Mouse (Mus musculus): ENCODE measurements at regions not wholly inside any gene's neighbourhood (a gene's known extent, or its start where the extent isn't known, plus 50 kb on each side); places are given as distances from the start of the nearest gene placed in this dataset.

- no peaks in the 10 kb centered on the region for H3K36me3 ChIP-seq (ENCODE audit: control insufficient read depth, insufficient read depth, low read length)
- no peak for TF ChIP-seq POLR2A (IDR thresholded peaks at IDR 0.05; ENCODE audit: borderline replicate concordance, extremely low read depth, insufficient read depth, insufficient read length)
- H3K9me3 ChIP-seq (ENCODE audit: control insufficient read depth, low read length): no peaks in the 10 kb centered on the region
- no peak overlapping the region for H3K4me3 ChIP-seq (replicated peaks; ENCODE audit: low read length)
- no peak overlapping the region for H3K9ac ChIP-seq (ENCODE audit: low read depth, low read length, severe bottlenecking)
- H3K4me2 ChIP-seq (replicated peaks; ENCODE audit: low read depth, low read length, severe bottlenecking): no peak overlapping the region
- H3K4me1 ChIP-seq (ENCODE audit: control insufficient read depth, insufficient read depth, low read length): no peaks in the 10 kb centered on the region
- ATAC-seq (ENCODE audit: low FRiP score, low read depth): no peak
- no peaks in the 10 kb centered on the region for H3K27me3 ChIP-seq (ENCODE audit: control insufficient read depth, insufficient read depth, low read length)
- WGBS: 69% methylated on average over 1 of the region's 1 CpGs
- DNase-seq (ENCODE audit: low spot score): no peak
- H3K27ac ChIP-seq (replicated peaks; ENCODE audit: low read depth, low read length): no peak overlapping the region
Measured at GRCm38 (mm10) chr2:9073851-9074250, 807.2 kb upstream of the 4930412O13Rik start.

DNA sequence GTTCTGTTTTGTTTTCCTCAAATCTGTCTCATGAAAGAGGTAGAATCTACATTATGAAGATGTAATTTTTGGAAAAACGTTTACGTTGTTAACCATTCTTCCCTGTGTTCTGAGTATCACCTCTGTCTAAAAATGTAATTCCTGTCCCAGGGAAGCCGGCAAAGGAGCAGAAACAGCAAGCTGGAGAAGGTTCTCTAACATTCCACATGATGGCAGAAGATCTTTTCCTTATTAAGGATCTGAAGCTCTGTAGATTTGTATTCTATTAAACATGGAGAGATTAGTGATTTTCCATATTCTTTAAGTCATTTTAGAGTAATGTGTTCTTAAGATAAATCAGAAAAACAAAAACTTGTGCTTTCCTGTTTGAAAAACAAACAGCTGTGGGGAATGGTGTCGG lies 802.9 kb upstream of the 4930412O13Rik start:
- H3K4me3 ChIP-seq (replicated peaks; ENCODE audit: low read length): no peak overlapping the region
- no peak overlapping the region for H3K9ac ChIP-seq (ENCODE audit: low read depth, low read length, severe bottlenecking)
- no peak overlapping the region for H3K27ac ChIP-seq (replicated peaks; ENCODE audit: low read depth, low read length)
- no peak for TF ChIP-seq POLR2A (IDR thresholded peaks at IDR 0.05; ENCODE audit: borderline replicate concordance, extremely low read depth, insufficient read depth, insufficient read length)
- H3K27me3 ChIP-seq (ENCODE audit: control insufficient read depth, insufficient read depth, low read length): no peaks in the 10 kb centered on the region
- no peaks in the 10 kb centered on the region for H3K4me1 ChIP-seq (ENCODE audit: control insufficient read depth, insufficient read depth, low read length)
- H3K9me3 ChIP-seq (ENCODE audit: control insufficient read depth, low read length): no peaks in the 10 kb centered on the region
- ATAC-seq (ENCODE audit: low FRiP score, low read depth) (no peak), DNase-seq (ENCODE audit: low spot score) (no peak)
- H3K4me2 ChIP-seq (replicated peaks; ENCODE audit: low read depth, low read length, severe bottlenecking): no peak overlapping the region
- WGBS: 77% methylated on average over 4 of the region's 4 CpGs
- no peaks in the 10 kb centered on the region for H3K36me3 ChIP-seq (ENCODE audit: control insufficient read depth, insufficient read depth, low read length)

DNA sequence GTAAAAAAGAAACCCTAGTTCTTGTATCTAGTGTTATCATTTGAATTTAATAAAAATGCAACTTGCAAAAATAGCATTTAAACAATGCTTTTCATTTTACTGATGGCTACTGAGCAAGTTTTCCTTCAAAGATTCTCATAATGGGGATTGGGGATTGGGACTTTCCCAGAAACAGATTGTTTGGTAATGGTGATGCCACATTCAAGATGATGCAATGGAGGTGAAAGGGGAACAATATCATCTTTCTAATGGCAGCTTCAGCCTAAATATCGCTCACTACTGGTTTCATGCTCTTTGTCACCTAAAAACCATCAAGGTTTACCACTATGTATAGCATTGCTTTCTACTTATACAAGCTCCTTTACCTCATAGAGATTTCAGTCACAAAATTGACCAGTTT lies 799.3 kb upstream of the 4930412O13Rik start:
- 86% methylated on average over 1 of the region's 1 CpGs for WGBS
- no peak for TF ChIP-seq POLR2A (IDR thresholded peaks at IDR 0.05; ENCODE audit: borderline replicate concordance, extremely low read depth, insufficient read depth, insufficient read length)
- no peak for DNase-seq (ENCODE audit: low spot score)
- no peak for ATAC-seq (ENCODE audit: low FRiP score, low read depth)
- no peak overlapping the region for H3K4me3 ChIP-seq (replicated peaks; ENCODE audit: low read length)
- no peaks in the 10 kb centered on the region for H3K9me3 ChIP-seq (ENCODE audit: control insufficient read depth, low read length)
- no peaks in the 10 kb centered on the region for H3K4me1 ChIP-seq (ENCODE audit: control insufficient read depth, insufficient read depth, low read length)
- H3K4me2 ChIP-seq (replicated peaks; ENCODE audit: low read depth, low read length, severe bottlenecking): no peak overlapping the region
- no peak overlapping the region for H3K9ac ChIP-seq (ENCODE audit: low read depth, low read length, severe bottlenecking)
- H3K27me3 ChIP-seq (ENCODE audit: control insufficient read depth, insufficient read depth, low read length): no peaks in the 10 kb centered on the region
- no peaks in the 10 kb centered on the region for H3K36me3 ChIP-seq (ENCODE audit: control insufficient read depth, insufficient read depth, low read length)
- H3K27ac ChIP-seq (replicated peaks; ENCODE audit: low read depth, low read length): no peak overlapping the region

GRCm38 (mm10) chr2:9095317-9095716 lies 785.7 kb upstream of the 4930412O13Rik start:
- no peak for TF ChIP-seq POLR2A (IDR thresholded peaks at IDR 0.05; ENCODE audit: borderline replicate concordance, extremely low read depth, insufficient read depth, insufficient read length)
- H3K27me3 ChIP-seq (ENCODE audit: control insufficient read depth, insufficient read depth, low read length): no peaks in the 10 kb centered on the region
- no peaks in the 10 kb centered on the region for H3K36me3 ChIP-seq (ENCODE audit: control insufficient read depth, insufficient read depth, low read length)
- H3K4me1 ChIP-seq (ENCODE audit: control insufficient read depth, insufficient read depth, low read length): peaks cover 4% of the 10 kb centered on the region; the same call in 1 of the 2 replicates
- no peak for DNase-seq (ENCODE audit: low spot score)
- no peak overlapping the region for H3K4me3 ChIP-seq (replicated peaks; ENCODE audit: low read length)
- no peaks in the 10 kb centered on the region for H3K9me3 ChIP-seq (ENCODE audit: control insufficient read depth, low read length)
- ATAC-seq (ENCODE audit: low FRiP score, low read depth): no peak
- H3K9ac ChIP-seq (ENCODE audit: low read depth, low read length, severe bottlenecking): no peak overlapping the region
- no peak overlapping the region for H3K4me2 ChIP-seq (replicated peaks; ENCODE audit: low read depth, low read length, severe bottlenecking)
- WGBS: 69% methylated on average over 4 of the region's 4 CpGs
- no peak overlapping the region for H3K27ac ChIP-seq (replicated peaks; ENCODE audit: low read depth, low read length)

DNA sequence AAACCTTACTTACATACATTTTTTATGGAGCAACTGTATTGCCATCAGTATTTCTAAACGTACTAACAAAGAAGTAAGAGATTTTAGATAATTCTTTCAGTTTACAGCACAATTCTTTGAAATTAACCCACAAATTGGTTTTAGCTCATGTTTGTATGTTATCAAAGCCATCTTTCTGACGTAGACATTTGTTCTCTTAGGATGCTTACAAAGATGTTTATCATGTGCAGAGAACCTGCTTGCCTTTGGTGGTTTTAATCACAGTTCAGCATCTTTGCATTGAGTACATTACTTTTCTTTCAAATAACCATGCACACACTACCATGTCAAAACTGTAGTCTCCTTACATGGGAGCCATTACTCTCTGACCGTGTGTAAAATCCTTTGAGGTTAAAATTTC lies 764.4 kb upstream of the 4930412O13Rik start:
- Histone ChIP-seq H3K36me3 (ENCODE audit: control insufficient read depth, insufficient read depth, low read length) (no peaks in the 10 kb centered on the region), H3K9me3 (ENCODE audit: control insufficient read depth, low read length) (no peaks in the 10 kb centered on the region), H3K27ac (replicated peaks; ENCODE audit: low read depth, low read length) (no peak overlapping the region), H3K27me3 (ENCODE audit: control insufficient read depth, insufficient read depth, low read length) (no peaks in the 10 kb centered on the region), H3K4me1 (ENCODE audit: control insufficient read depth, insufficient read depth, low read length) (no peaks in the 10 kb centered on the region), H3K4me2 (replicated peaks; ENCODE audit: low read depth, low read length, severe bottlenecking) (no peak overlapping the region), H3K9ac (ENCODE audit: low read depth, low read length, severe bottlenecking) (no peak overlapping the region), H3K4me3 (replicated peaks; ENCODE audit: low read length) (no peak overlapping the region)
- ATAC-seq (ENCODE audit: low FRiP score, low read depth): no peak
- no peak for DNase-seq (ENCODE audit: low spot score)
- no peak for TF ChIP-seq POLR2A (IDR thresholded peaks at IDR 0.05; ENCODE audit: borderline replicate concordance, extremely low read depth, insufficient read depth, insufficient read length)
- WGBS: 73% methylated on average over 3 of the region's 3 CpGs

DNA sequence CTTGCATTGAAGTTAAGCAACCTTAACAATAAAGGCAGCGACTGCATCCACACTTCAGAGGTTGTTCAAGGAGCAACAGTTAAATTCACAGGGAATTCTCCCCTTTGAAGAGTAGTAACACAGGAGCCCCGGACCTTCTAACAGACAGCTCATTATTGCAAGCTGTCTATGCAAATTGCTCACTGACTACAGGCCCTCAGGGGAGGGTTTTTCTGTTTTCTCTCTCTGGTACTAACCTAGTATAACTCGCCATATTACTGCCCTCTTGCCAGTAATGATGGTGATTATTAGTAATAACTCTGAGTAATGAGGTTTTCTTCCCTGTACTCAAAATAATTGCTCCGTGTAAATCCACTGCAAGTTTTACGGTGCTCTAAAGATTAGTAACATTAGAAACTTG lies 763.5 kb upstream of the 4930412O13Rik start:
- Histone ChIP-seq H3K4me1 (ENCODE audit: control insufficient read depth, insufficient read depth, low read length) (no peaks in the 10 kb centered on the region), H3K27me3 (ENCODE audit: control insufficient read depth, insufficient read depth, low read length) (no peaks in the 10 kb centered on the region), H3K4me2 (replicated peaks; ENCODE audit: low read depth, low read length, severe bottlenecking) (no peak overlapping the region), H3K36me3 (ENCODE audit: control insufficient read depth, insufficient read depth, low read length) (no peaks in the 10 kb centered on the region), H3K27ac (replicated peaks; ENCODE audit: low read depth, low read length) (no peak overlapping the region), H3K9me3 (ENCODE audit: control insufficient read depth, low read length) (no peaks in the 10 kb centered on the region), H3K9ac (ENCODE audit: low read depth, low read length, severe bottlenecking) (no peak overlapping the region), H3K4me3 (replicated peaks; ENCODE audit: low read length) (no peak overlapping the region)
- no peak for DNase-seq (ENCODE audit: low spot score)
- 23% methylated on average over 5 of the region's 5 CpGs for WGBS
- ATAC-seq (ENCODE audit: low FRiP score, low read depth): no peak
- TF ChIP-seq POLR2A (IDR thresholded peaks at IDR 0.05; ENCODE audit: borderline replicate concordance, extremely low read depth, insufficient read depth, insufficient read length): no peak
